Mouse (Mus musculus): ENCODE data around the gene BC024978. TPM values are rescaled to one million over a fixed set of nuclear protein-coding genes. Genes with fewer than 3 reads are reported as not detected.

BC024978 gene
- total and polyA plus RNA-seq, 3 experiments, result 1.6 to 9.4 (median 1.7) TPM

DNA sequence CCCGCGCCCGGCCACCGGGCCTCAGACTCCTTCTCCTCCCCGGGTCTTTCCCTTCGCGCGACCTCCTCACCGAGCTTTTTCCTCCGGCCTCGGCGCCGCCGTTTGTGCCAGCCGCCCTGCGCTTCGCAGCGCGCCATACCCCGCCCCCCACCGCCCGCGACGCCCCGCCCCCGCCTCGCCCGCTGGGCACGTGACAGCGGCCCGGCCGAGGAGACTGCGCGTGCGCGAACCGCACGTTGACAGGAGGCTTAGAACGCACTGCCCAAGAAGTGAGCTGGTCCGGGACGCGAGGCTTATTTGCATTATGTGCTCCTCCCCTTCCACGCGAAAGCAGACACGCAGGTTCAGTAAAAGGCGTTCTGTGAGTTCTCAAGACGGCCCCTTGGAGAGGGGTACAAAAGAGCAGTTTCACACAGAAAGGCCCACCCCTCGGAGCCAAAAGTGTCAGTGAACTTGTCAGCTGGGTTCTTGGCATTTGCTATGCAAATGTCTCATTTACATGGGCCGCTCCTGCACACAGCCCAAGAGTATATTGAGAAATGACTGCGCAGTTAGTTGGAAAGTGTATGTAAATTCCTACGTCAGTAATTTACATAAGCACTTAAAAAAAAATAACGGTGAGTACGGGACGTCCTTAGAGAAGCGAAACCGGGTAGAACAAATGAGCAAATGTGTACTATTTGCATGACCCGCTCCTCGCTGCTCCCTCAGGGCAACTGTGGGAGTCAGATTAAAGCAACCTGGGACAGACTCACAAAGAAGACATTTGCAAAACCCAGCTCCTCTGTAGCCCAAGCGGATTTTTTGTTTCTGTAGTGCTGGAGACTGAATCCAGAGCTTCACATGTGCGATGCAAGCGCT is 28.7 kb upstream of the BC024978 start, which contains the start of gene Egln2 (continued):
- peak; percentile 57 for TF ChIP-seq JUND (conservative IDR thresholded peaks at IDR 0.05; ENCODE audit: low read depth, low read length)
- no peak for TF ChIP-seq ZKSCAN1 (IDR thresholded peaks at IDR 0.05; ENCODE audit: borderline replicate concordance, low read depth, low read length)
- TF ChIP-seq ETS1 (conservative IDR thresholded peaks at IDR 0.05; ENCODE audit: low read depth, low read length), result peak; percentile 95
- peak; percentile 89 for TF ChIP-seq IRF4 (IDR thresholded peaks at IDR 0.05; ENCODE audit: low read depth, low read length)
- TF ChIP-seq GABPA (IDR thresholded peaks at IDR 0.05; ENCODE audit: insufficient replicate concordance, low read depth, low read length), result no peak
- TF ChIP-seq RAD21 (IDR thresholded peaks at IDR 0.05; ENCODE audit: low read depth, low read length), result no peak; the same call in 1 of the 2 replicates

- peaks cover 30 to 61% of the 10 kb centered on the region in 2 experiments for H3K36me3 ChIP-seq (replicated peaks in 1 of 2; ENCODE audit: control insufficient read depth in 1 of 2, insufficient read depth in 1 of 2, low read length in 1 of 2)
- H3K79me2 ChIP-seq (replicated peaks; ENCODE audit: control insufficient read depth, extremely low read depth, insufficient read depth, poor library complexity, severe bottlenecking), result peaks cover 33% of the 10 kb centered on the region
- peak overlapping the region; percentile 99 for H3K27ac ChIP-seq (ENCODE audit: insufficient read depth, low read depth)
- H3K4me2 ChIP-seq (ENCODE audit: insufficient read depth, low read depth, poor library complexity, severe bottlenecking), result peak overlapping the region; percentile 33
- dilution Hi-C loops (cut with MboI; ENCODE audit: extremely low pct_ligation_motif_present, extremely low pct_unique_long_range_greater_than_20kb, low sequenced_read_pairs) (no loop called here), in situ Hi-C loops (cut with MboI; ENCODE audit: low pct_ligation_motif_present, low pct_unique_long_range_greater_than_20kb, low sequenced_read_pairs) (no loop called here)
- no peaks in the 10 kb centered on the region for H3K9me3 ChIP-seq (replicated peaks; ENCODE audit: low read length)
- H3K4me3 ChIP-seq (replicated peaks in 1 of 3; ENCODE audit: low read depth in 2 of 3, low read length in 2 of 3, poor library complexity in 1 of 3), result peak overlapping the region in 2 of 3 experiments; percentile 9 to 50
- peak overlapping the region; percentile 59 for H3K9ac ChIP-seq (ENCODE audit: insufficient read depth, low read depth)
- DNase-seq (ENCODE audit: extremely low read depth), result no peak
- no peaks in the 10 kb centered on the region for H3K27me3 ChIP-seq (replicated peaks)
- peaks cover 23 to 61% of the 10 kb centered on the region in 2 experiments for H3K4me1 ChIP-seq (ENCODE audit: control insufficient read depth in 1 of 2, insufficient read depth in 2 of 2)
- TF ChIP-seq E2F4 (IDR thresholded peaks at IDR 0.05; ENCODE audit: insufficient replicate concordance, low read depth, low read length) (no peak), TBP (conservative IDR thresholded peaks at IDR 0.05; ENCODE audit: low read depth, low read length) (no peak), NRF1 (IDR thresholded peaks at IDR 0.05; ENCODE audit: low read depth, low read length) (no peak), USF2 (conservative IDR thresholded peaks at IDR 0.05; ENCODE audit: low read depth, low read length) (no peak), SMC3 (IDR thresholded peaks at IDR 0.05; ENCODE audit: low read depth, low read length) (no peak), CHD2 (IDR thresholded peaks at IDR 0.05; ENCODE audit: low read length) (0 out of 2 replicates have a peak, but pooled peaks have one; percentile 7), ZC3H11A (IDR thresholded peaks at IDR 0.05; ENCODE audit: low read depth, low read length) (no peak), ETS1 (conservative IDR thresholded peaks at IDR 0.05; ENCODE audit: low read depth, low read length) (0 out of 2 replicates have a peak, but pooled peaks have one; percentile 7), MAX (IDR thresholded peaks at IDR 0.05; ENCODE audit: low read length) (peak; percentile 91), POLR2A (IDR thresholded peaks at IDR 0.05; ENCODE audit: low read depth, low read length) (no peak; the same call in 1 of the 2 replicates), POLR2AphosphoS2 (IDR thresholded peaks at IDR 0.05; ENCODE audit: low read depth, low read length) (0 out of 2 replicates have a peak, but pooled peaks have one; percentile 25), KAT2A (IDR thresholded peaks at IDR 0.05; ENCODE audit: insufficient replicate concordance, low read length) (no peak), JUN (IDR thresholded peaks at IDR 0.05; ENCODE audit: insufficient read depth, low read depth, low read length) (no peak), SIN3A (IDR thresholded peaks at IDR 0.05; ENCODE audit: low read length) (no peak; the same call in none of the 2 replicates), ZMIZ1 (IDR thresholded peaks at IDR 0.05; ENCODE audit: low read depth, low read length) (peak; percentile 47; the same call in 1 of the 2 replicates), MAFK (IDR thresholded peaks at IDR 0.05; ENCODE audit: insufficient replicate concordance, low read length) (no peak), CHD1 (IDR thresholded peaks at IDR 0.05; ENCODE audit: low read depth, low read length) (peak; percentile 73; the same call in 1 of the 2 replicates), MEF2A (IDR thresholded peaks at IDR 0.05; ENCODE audit: borderline replicate concordance, low read depth, low read length) (no peak), USF1 (IDR thresholded peaks at IDR 0.05; ENCODE audit: low read depth, low read length) (no peak), MAZ (IDR thresholded peaks at IDR 0.05; ENCODE audit: low read depth, low read length) (no peak), RCOR1 (conservative IDR thresholded peaks at IDR 0.05; ENCODE audit: low read depth, low read length) (no peak), RAD21 (IDR thresholded peaks at IDR 0.05; ENCODE audit: low read depth, low read length) (no peak), GABPA (IDR thresholded peaks at IDR 0.05; ENCODE audit: insufficient replicate concordance, low read depth, low read length) (no peak), NELFE (IDR thresholded peaks at IDR 0.05; ENCODE audit: low read depth, low read length) (0 out of 2 replicates have a peak, but pooled peaks have one; percentile 26), MYC (IDR thresholded peaks at IDR 0.05; ENCODE audit: low read depth, low read length) (peak; percentile 85), ZKSCAN1 (IDR thresholded peaks at IDR 0.05; ENCODE audit: borderline replicate concordance, low read depth, low read length) (no peak), BHLHE40 (IDR thresholded peaks at IDR 0.05; ENCODE audit: low read depth, low read length) (peak; percentile 63), HCFC1 (IDR thresholded peaks at IDR 0.05; ENCODE audit: low read depth, low read length) (no peak), IRF4 (IDR thresholded peaks at IDR 0.05; ENCODE audit: low read depth, low read length) (no peak), MXI1 (IDR thresholded peaks at IDR 0.05; ENCODE audit: low read depth, low read length) (peak; percentile 70), JUND (conservative IDR thresholded peaks at IDR 0.05; ENCODE audit: low read depth, low read length) (no peak), ELF1 (IDR thresholded peaks at IDR 0.05; ENCODE audit: low read depth, low read length) (no peak)
Observed at GRCm38 (mm10) chr7:27167475-27168094, 28.0 kb upstream of the BC024978 start.

Data from CH12.LX (cell line).